Mouse (Mus musculus): ENCODE measurements at regions not wholly inside any gene's neighbourhood (a gene's known extent, or its start where the extent isn't known, plus 50 kb on each side); places are given as distances from the start of the nearest gene placed in this dataset.

DNA sequence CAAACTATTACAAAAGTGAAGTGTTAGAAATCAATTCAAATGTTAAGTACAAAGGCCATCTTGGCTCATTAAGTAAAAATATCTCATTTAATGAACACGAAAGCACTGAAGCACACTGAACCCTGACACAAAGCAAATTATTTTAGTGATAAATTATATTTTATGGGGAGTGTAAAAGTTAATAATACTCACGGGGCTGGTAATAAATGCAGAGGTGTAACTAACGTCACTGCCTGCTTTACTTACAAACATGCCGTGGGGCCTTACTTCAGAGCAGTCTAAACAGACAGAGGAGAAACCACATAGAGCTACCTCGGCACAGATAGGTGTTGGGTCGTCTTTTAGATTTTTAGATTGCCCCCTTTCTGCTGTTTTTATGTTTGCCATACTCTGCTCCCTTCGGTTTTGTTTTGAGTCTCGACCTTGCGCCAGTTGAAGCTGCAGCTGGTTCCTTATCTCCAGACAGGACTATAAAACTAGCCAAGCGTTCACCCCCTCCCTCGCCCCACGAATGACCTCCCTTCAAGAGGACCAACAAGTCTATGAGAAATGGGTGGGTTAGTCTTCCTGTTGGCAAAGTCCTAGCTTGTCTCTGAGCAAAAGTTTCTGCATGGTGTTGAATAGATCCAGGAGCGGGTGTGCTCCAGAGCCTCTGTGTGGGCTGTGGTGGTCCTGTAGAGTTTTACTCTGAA is 181.8 kb upstream of the Nr5a2 start:
- in situ Hi-C loops (cut with MboI, MseI): no loop called here

DNA sequence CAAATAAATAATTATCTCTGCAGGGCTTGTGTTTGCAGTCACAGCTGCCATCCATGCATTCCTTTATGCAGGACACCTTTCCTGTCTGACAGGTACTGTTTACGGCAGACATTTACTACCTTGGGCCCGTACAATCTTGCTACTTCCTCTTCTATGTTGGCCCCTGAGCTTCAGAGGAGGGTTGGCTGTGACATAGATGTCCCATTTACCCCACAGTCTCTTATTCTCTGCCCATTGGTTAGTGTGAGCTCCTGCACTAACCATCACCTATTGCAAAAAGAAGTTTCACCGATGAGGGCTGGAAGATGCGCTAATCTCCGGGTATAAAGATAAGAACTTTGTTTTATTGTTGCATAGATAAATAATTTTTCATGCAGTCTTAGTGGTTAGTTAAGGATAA is 181.1 kb upstream of the Nr5a2 start:
- in situ Hi-C loops (cut with MboI, MseI): no loop called here

DNA sequence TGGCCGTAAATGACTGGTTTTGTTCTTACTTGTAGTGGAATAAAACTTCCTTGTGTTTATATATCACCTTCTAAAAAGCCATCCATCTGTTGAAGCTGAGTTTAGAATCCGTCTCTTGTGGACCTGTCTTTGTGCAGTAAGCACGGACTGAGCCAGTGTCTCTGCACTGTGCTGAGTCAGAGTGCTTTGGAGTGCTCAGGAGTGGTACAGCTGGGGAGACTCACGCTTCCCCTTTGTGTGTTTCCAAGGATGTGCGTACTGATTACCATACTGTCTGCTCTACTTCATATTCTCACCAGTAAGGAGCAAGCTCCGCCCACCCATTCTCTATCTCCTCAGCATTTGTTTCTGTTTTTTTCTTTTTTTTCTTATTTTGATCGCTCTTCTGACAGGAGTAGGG is 175.9 kb upstream of the Nr5a2 start:
- in situ Hi-C loops (cut with MboI, MseI): no loop called here

DNA sequence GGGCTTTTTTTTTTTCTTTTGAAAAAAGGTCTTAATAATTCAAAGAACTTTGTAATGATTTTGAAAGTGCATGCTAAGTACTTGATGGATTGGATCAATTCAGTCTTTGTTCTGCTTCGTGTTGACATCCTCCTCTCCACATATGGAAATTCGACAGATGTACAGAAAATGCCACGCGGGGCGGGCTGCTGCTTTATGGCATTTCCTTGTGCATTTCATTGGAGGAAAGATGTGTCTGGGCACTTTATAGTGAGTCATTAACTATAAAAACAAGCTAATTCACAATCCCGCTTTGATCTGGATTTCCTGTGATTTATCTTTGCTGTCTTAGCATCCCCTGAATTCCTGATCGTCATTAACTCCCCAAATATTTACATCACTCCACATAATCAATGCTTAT is 173.5 kb upstream of the Nr5a2 start:
- in situ Hi-C loops (cut with MboI, MseI): no loop called here

DNA sequence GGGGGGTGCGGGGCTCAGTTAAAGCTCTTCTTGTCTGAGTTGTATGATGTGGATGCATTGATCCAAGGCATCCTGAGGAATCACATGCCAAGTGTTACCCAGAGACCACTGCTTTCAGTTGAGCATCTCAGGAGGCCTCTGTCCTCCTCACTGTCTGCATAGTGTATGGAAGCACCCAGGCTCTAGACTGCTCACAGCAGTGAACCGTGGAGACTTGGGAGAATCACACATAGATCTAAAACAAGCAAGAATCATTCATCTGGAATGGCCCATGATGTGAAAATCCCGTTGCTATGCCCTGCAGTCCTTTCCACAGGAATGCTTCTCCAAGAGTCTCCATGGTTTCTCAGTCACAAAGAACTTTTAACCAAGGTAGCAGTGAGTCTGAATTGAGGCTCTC is 170.0 kb upstream of the Nr5a2 start:
- in situ Hi-C loops (cut with MboI, MseI): no loop called here

DNA sequence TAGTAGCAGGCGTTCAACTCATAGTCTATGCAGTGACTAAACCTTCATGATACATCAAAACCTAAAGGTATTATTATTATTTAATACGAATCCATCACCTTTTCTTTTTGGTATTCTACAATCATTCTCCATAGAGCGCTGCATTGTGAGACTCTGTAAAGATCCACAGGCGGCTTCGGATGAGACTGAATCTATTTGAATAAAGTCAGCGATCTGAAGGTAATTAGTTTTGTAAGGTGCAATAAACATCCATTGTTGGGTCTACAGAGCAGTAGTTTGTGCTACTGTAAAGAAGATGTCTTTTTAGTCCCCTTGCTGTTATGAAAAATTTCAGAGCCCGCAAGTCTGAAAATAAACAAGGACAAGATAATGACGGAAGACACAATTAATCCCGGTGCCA is 168.9 kb upstream of the Nr5a2 start:
- in situ Hi-C loops (cut with MboI, MseI): no loop called here

DNA sequence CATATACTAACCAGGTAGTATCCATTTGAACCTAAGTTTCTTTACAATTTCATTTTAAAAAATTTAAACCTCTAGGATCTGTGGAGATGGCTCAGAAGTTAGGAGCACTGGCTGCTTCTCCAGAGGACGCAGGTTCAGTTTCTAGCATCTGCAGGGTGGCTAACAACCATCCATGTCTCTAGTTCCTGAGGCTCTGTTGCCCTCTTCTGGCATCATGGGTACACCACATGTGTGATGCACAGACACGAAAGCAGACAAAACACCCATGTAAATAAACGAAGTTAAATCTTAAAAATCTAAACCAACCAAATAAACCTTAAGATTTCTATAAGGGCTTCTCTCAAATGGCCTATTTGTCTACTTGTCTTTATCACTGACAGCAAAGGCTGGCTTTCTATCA is 157.6 kb upstream of the Nr5a2 start:
- in situ Hi-C loops (cut with MboI, MseI): no loop called here

DNA sequence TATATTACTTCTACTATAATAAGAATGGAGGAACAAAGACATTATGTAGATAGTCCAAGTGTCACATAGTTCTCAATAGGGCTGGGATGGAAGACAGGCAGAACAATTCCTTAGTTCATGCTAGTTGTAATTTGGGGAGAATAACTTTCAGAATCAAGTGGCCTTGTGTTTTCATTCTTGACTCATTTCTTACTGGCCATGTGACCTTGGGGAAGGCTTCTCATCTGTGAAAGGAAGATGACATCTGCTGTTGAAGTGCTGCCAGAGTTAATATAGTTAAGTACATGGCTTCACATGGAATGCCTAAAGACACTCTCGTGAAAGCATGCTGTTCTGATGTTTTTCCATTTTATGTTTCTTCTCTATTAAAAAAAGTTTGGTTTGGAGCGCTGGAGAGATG is 146.2 kb upstream of the Nr5a2 start:
- in situ Hi-C loops (cut with MboI, MseI): no loop called here

DNA sequence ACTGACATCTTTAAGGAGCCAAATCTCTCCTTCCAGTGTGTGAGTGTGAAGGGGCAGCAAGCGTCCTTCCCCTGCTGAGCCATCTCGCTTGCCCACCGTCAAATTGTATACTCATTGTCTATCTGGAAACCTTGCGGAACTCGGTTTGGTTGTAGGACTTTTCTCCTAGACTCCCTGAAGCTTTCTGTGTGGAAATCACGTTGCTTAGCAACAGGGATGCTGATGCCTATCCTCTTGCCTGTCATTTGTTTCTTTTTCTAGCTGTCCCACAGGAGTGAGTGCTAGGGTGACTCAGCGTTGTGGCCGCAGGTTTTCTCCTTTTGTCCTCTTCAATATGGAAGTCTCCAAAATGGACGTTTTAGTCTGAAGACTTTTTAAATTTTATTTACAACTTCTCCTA is 131.5 kb upstream of the Nr5a2 start:
- in situ Hi-C loops (cut with MboI, MseI): no loop called here

DNA sequence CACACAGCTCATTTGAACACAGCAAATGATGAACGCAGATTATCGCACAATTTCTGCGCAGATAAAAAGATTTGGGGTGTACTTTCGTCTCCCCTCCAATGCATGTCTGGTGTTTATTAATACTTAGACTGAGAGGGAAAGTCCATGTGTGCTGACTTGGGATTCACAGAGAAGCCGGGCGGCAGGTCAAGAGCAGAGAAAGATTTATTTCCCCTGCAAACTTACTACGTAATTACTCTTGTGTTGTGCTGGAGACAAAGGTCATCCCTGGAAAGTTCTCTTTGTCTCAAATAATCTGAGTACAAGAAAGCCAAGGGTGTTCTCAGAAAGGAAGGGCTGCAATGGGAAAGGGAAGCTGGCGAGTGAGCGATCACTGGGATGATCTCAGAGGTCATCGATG is 127.9 kb upstream of the Nr5a2 start:
- in situ Hi-C loops (cut with MboI, MseI): no loop called here

DNA sequence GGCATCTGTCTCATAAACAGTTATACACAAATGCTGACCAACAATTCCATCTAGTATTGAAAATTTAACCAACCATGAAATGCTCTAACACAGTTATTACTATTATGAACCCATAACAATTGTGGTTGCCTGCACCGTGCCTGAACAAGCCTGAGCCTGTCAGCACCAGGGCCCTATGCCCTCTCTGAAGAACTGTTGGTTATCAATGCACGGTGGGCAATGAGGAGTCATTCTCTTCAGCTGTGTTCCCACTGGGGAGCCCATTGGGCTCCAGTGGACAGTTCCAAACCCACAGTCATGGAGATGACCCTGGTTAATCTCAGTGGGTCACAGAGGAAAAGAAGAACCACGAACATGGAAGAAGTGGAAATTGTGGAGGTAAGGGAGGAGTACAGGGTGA is 126.5 kb upstream of the Nr5a2 start:
- in situ Hi-C loops (cut with MboI, MseI): no loop called here

DNA sequence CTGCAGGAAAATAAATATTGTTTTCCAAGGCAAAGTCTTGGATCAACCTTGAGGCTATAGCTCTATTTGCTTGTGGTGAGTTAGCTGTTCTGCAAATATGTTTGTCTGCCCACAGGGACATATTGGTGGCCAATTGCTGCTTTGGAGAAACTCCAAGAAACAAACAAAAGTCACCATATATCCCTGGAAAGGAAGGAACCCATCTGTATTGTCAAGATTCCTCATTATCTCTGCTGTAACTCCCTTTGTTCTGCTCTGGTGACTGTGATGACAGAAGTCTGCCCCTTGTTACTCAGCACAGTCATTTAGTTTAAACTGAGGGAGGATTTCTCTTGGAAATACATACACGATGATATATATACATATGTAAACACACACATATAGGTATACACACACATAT is 123.3 kb upstream of the Nr5a2 start:
- in situ Hi-C loops (cut with MboI, MseI): no loop called here

DNA sequence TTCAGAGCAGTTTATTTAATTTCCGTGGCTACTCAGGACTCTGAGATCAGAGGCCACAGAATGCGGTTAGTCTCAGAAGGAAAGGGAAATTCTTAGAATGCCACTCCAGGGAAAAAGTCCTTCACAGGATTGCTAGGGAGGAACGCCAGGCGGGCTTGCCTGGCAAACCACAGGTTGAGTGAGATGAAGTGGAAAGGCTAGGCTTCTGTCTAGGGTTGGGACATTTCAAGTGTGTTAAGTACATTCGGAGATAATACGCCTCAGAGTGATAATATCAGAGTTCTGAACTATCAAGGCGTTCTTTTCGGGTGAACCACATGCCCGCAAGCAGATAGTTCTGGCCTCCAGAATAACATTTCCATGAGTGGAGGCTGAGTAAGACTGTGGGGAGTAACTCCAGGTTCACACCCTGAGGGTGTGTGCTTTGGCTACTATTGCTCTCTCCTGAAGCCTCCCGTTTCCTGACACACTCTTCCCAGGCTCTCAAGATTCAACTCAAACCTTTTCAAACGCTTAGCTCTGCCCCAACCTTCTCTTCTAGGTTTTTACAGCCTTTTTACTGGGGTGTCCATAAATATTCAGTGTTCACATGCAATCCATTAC is 119.3 kb upstream of the Nr5a2 start:
- in situ Hi-C loops (cut with MboI, MseI): no loop called here

DNA sequence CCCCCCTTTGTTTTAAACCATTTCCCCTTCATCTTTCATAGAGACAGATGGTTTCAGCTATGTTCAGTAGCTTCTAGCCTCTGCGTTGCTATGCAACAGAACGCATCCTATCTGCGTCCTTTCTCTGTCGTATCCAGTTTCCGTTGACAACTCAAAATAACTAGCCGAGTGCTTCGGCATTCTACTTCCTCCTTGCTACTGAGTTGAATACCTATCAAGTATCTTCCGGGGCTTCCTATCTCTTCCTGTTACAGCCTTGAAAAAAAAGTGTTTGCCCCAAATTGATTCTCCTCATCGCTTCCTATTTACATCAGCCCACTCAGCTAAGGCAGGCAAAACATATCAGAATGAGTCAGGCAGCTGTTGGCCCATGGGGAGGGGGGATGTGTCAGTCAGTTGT is 114.5 kb upstream of the Nr5a2 start:
- in situ Hi-C loops (cut with MboI, MseI): no loop called here

DNA sequence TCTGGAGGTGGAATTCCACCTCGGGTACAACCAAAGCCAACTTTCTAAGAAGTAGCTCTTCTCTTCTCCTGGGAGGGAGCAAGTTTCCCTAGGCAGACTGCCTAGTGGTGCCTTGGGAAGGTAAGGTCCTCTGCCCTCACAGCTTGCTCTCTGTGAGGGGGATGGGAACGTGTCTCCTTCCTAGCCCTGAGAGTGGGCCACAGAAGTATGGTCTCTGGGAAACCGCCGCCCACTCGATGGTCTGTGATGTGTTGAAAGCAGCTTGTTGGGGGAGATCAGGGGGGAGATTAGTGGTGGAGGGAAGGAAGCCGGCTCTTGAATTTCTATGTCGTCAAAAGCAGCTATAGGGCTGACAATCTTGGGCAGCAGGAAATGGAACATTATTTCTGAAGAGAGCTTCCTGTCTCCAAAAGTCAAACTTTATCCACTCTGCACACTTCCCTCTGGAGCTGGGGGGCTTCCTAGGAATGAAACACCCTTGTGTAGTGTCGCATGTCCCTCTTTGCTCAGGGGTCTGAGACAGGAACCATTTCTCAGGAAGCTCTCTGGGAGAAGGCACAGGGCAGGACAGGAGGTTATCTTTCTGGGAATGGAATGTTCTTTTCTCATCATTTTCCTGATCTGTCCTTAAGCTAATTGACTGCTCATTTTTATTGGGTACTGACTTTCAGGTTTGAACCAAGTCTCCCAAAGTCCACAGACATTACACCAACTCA is 113.8 kb upstream of the Nr5a2 start:
- in situ Hi-C loops (cut with MboI, MseI): no loop called here

DNA sequence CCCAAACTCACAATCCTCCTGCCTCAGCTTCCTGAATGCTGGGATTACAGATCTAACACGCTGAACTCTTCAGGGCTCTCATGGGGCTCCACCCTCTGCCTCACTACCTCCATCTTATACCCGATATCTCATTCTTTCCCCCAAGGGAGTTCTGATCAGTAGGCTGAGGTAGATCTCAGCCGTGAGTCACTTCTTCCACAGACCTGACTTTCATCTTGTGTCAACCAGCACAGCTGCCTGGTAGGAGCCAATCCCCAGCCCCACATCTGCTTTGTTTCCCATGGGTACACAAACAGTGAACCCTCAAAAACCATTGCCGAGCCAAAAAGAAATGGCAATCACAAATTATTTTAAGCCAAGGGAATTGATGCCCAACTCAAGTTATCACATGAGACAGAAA is 100.7 kb upstream of the Nr5a2 start:
- in situ Hi-C loops (cut with MboI, MseI): no loop called here

DNA sequence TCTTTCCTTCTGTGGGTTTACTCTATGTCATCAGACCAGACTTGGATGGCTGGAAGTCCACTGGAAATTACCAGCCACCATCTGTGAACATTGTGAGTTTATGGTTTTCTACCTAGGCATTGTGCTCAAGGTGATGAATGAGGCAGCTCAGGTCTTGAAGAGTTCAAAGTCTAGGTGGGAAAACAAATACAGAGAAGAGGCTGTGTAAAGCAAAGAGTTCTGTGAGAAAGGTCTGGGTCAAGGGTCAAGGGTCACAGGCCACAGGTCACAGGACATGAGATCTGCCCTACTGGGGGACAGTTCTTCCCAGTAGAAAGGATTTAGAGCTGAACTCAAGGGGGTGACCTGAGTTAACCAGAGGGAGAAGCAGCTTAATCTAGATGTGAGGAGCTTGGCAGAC is 92.9 kb upstream of the Nr5a2 start:
- in situ Hi-C loops (cut with MboI, MseI): no loop called here

DNA sequence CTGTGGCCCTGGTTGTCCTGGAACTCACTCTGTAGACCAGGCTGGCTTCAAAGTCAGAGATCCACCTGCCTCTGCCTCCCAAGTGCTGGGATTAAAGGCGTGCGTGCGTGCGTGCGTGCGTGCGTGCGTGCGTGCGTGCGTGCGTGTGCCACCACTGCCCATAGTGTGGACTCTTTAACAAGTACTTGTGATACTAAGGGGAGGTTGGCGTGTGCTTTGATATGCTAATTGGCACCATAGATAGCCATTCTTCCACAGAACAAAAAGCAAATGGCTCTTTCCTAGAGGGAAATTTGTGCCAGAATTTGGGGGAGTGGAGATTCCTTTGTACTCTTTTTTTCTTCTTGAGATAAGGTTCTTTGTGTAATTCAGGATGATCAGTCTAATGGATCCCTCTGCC is 91.3 kb upstream of the Nr5a2 start:
- in situ Hi-C loops (cut with MboI, MseI): no loop called here

DNA sequence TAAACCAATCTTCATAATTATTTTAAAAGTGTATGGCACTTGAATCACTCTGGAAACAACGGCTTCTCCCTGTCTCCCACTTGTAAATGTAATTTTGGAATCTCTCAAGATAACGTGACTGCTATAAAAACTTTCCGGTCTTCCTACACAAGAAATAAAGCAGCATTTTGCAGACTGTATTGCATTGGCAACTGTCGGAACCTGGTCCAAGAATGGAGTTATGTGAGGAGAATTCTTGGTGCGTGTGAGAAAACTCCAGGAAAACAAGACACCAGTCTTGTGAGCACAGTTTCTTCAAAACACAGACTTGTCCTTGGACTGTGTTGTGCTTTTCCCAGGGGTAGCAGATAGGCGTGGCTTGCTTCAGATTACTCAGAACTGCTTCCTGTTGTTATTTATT is 83.8 kb upstream of the Nr5a2 start:
- in situ Hi-C loops (cut with MboI, MseI): no loop called here

DNA sequence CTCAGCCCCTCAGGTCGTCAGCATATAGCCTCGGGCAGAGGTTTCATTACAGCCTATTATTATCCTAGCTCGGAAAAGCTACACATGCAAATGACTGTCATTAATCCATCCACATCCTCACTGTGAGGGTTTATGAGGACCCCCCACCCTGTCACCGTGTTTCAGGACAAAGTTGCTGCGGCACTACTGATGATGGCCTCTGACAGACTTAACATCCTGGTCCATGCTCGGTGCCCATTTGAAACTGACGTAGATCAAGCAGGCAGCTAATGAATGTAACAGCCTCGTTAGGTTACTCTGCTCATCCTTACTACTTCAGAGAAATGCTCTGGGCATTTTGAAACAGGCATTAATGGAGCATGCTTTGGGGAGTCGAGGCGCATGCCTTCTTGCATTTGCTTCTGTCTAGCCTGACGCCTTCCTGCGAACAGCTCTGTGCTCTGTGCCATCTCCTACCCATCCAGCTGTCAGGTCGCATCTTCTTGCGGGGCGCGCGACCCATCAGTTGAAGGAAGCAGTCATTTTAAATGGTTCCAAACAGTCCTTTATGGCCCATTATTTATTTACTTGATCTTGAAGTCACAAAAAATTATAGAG is 82.3 kb upstream of the Nr5a2 start:
- in situ Hi-C loops (cut with MboI, MseI): no loop called here

DNA sequence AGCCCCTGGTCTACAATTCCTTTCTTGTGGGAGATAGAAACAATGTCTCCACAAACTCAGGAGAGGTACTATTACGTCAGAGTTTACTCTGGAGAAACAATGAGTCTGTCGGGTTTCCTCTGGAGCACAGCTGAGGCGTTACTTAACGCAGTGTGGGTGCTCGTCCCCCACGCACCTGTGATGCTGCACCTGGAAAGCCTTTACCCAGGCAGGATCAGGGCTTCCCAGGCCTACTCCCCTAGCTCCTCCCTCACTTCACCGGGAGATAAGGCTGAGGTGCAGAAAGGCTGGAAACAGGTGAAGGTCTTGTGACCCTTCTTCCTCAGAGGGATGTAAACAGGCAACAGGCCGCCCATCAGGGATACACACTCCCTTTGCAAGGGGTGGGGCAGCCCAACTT is 80.7 kb upstream of the Nr5a2 start:
- in situ Hi-C loops (cut with MboI, MseI): no loop called here

DNA sequence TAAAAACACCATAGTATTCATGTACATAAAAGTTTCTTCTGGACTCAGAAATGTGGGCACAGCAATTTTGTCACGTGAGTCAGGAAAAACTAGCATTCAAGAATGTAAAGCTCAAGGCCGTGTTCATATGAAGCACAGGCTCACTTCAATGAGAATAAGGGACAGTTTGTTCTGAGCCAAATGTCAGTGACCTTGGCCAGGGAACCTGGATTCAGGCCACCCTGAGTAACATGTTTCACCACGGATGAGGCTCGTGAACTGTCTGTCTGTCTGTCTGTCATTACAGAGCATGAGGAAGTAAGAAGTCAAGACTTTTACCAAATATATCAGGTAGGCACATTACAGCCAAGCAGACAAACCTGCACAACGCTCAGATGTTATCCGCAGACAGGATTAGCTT is 74.3 kb upstream of the Nr5a2 start:
- in situ Hi-C loops (cut with MboI, MseI): no loop called here

DNA sequence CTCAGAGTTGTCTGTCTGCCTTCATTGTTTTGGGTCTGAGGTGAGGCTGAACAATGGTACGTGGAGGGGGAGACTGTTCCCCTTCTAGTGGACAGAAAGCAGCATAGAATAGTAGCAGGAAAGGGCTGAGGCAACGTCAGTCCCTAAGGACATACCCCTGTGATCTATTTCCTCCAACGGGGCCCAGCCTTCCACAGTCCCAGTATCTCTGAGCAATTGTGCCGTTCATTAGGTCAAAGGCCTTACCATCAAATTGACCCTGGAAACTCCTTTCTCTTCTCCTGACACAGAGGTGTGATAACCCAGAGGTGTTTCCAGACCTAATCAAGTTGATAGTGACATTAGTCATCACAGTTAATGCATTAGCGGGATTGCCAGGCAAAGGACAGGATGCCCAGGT is 73.4 kb upstream of the Nr5a2 start:
- in situ Hi-C loops (cut with MboI, MseI): no loop called here
